Comparison of ENCODE assay signal across 14 mouse cellular contexts in genomic region chr13:112335531-112335930, GRCm38 (mm10). TPM values are rescaled to one million over a fixed set of nuclear protein-coding genes. Genes with fewer than 3 reads are reported as not detected.
DNase-seq lines count a peak whose midpoint lies in the region; ATAC-seq and TF ChIP-seq lines count a peak whose summit lies in the region.
"Had no signal": no experiment of that assay in that cellular context is flagged by ENCODE, and none has a peak within 500 bp of the region (broad histone marks: within the 10 kb centered on the region; RNA-seq: fewer than 3 reads in every experiment).

No protein-coding gene starts in this region.

- peaks cover 11% of the 10 kb centered on the region for H3K4me1 ChIP-seq in heart, embryonic 11.5 days (ENCODE audit: control insufficient read depth, insufficient read depth, low read length)
- H3K4me1 ChIP-seq in lung, embryonic 14.5 days (ENCODE audit: insufficient read depth): peaks cover 7% of the 10 kb centered on the region
- no peaks in the 10 kb centered on the region for H3K4me1 ChIP-seq in lung, postnatal 0 days (ENCODE audit: insufficient read depth, low read depth, low read length)
- peaks cover 17% of the 10 kb centered on the region; the same call in 1 of the 2 replicates for H3K4me1 ChIP-seq in forebrain, embryonic 14.5 days (ENCODE audit: control insufficient read depth, insufficient read depth, low read length)

- no peak for TF ChIP-seq EP300 in lung, postnatal 0 days (IDR thresholded peaks at IDR 0.05)

- no peak overlapping the region for H3K4me2 ChIP-seq in heart, embryonic 11.5 days
- no peak overlapping the region for H3K4me2 ChIP-seq in lung, embryonic 14.5 days
- no peak overlapping the region for H3K4me2 ChIP-seq in lung, postnatal 0 days (replicated peaks; ENCODE audit: low read depth, low read length)
- no peak overlapping the region for H3K4me2 ChIP-seq in forebrain, embryonic 14.5 days (ENCODE audit: low read length)
- H3K4me2 ChIP-seq: embryonic facial prominence, embryonic 13.5 days had no signal

- intact Hi-C loops in heart, postnatal 10 days (cut with DNase I): no loop called here

- peak; percentile 73 to 76 for DNase-seq in heart, adult 18-20 months
- peak; percentile 36 for DNase-seq in lung, embryonic 14.5 days
- DNase-seq in lung, postnatal 0 days (ENCODE audit: low spot score): no peak
- peak; percentile 63 to 89 for DNase-seq in adrenal gland, adult (ENCODE audit: inconsistent age in 2 of 2, low spot score in 1 of 2)
- DNase-seq in heart, postnatal 10 days: peak; percentile 62 to 64
- no peak for DNase-seq in forebrain, embryonic 14.5 days (ENCODE audit: low spot score)
- no peak for DNase-seq in T-cell, adult 2 months (ENCODE audit: low spot score)
- DNase-seq: cerebellum, adult 8-10 months; forebrain, postnatal 0 days had no signal

- no peak for TF ChIP-seq CTCF in lung, embryonic 14.5 days (IDR thresholded peaks at IDR 0.05; ENCODE audit: low read depth)
- TF ChIP-seq CTCF in lung, postnatal 0 days (IDR thresholded peaks at IDR 0.05): no peak

- no peaks in the 10 kb centered on the region for H3K36me3 ChIP-seq in heart, embryonic 11.5 days (ENCODE audit: control insufficient read depth, insufficient read depth, low read length)
- no peaks in the 10 kb centered on the region for H3K36me3 ChIP-seq in lung, embryonic 14.5 days (ENCODE audit: insufficient read depth)
- no peaks in the 10 kb centered on the region for H3K36me3 ChIP-seq in lung, postnatal 0 days (ENCODE audit: insufficient read depth, low read length)
- H3K36me3 ChIP-seq in forebrain, embryonic 14.5 days (ENCODE audit: control insufficient read depth, insufficient read depth, low read length): no peaks in the 10 kb centered on the region
- H3K36me3 ChIP-seq: embryonic facial prominence, embryonic 13.5 days; hindbrain, embryonic 10.5 days had no signal

- H3K9ac ChIP-seq in heart, embryonic 11.5 days (ENCODE audit: low read depth, low read length): no peak overlapping the region
- no peak overlapping the region for H3K9ac ChIP-seq in lung, embryonic 14.5 days
- H3K9ac ChIP-seq in lung, postnatal 0 days (replicated peaks; ENCODE audit: low read depth): no peak overlapping the region
- no peak overlapping the region for H3K9ac ChIP-seq in forebrain, embryonic 14.5 days (ENCODE audit: low read length)
- H3K9ac ChIP-seq: embryonic facial prominence, embryonic 13.5 days; forebrain, postnatal 0 days had no signal

- ATAC-seq in heart, embryonic 11.5 days (replicated peaks; ENCODE audit: insufficient number of reproducible peaks, low FRiP score, low TSS enrichment): no peak
- no peak for ATAC-seq in lung, embryonic 14.5 days (ENCODE audit: insufficient read depth)
- no peak for ATAC-seq in lung, postnatal 0 days
- no peak for ATAC-seq in forebrain, embryonic 14.5 days
- ATAC-seq: forebrain, postnatal 0 days; Patski had no signal

- no peak overlapping the region for H3K27ac ChIP-seq in heart, embryonic 11.5 days (ENCODE audit: low read depth, low read length)
- peak overlapping the region; percentile 12; the same call in 1 of the 2 replicates for H3K27ac ChIP-seq in lung, embryonic 14.5 days (ENCODE audit: low read depth)
- no peak overlapping the region for H3K27ac ChIP-seq in lung, postnatal 0 days (ENCODE audit: low read length)
- H3K27ac ChIP-seq in forebrain, embryonic 14.5 days (ENCODE audit: low read depth, low read length): no peak overlapping the region
- H3K27ac ChIP-seq: embryonic facial prominence, embryonic 13.5 days; hindbrain, embryonic 10.5 days; kidney, postnatal 0 days had no signal

- 63% methylated on average over 3 of the region's 3 CpGs for WGBS in heart, embryonic 11.5 days (ENCODE audit: insufficient replicate concordance)
- 49% methylated on average over 3 of the region's 3 CpGs for WGBS in lung, embryonic 14.5 days
- WGBS in lung, postnatal 0 days: 42% methylated on average over 3 of the region's 3 CpGs
- 91% methylated on average over 3 of the region's 3 CpGs for WGBS in forebrain, embryonic 14.5 days

- no peaks in the 10 kb centered on the region for H3K27me3 ChIP-seq in heart, embryonic 11.5 days (ENCODE audit: control insufficient read depth, insufficient read depth, low read length)
- H3K27me3 ChIP-seq in lung, embryonic 14.5 days (ENCODE audit: insufficient read depth, low read length): no peaks in the 10 kb centered on the region
- H3K27me3 ChIP-seq in lung, postnatal 0 days (replicated peaks; ENCODE audit: insufficient read depth, low read length): no peaks in the 10 kb centered on the region
- no peaks in the 10 kb centered on the region for H3K27me3 ChIP-seq in forebrain, embryonic 14.5 days (replicated peaks; ENCODE audit: control insufficient read depth, insufficient read depth, low read length)
- H3K27me3 ChIP-seq: embryonic facial prominence, embryonic 13.5 days; Patski had no signal

- H3K9me3 ChIP-seq in heart, embryonic 11.5 days (replicated peaks; ENCODE audit: control insufficient read depth, low read length): no peaks in the 10 kb centered on the region
- no peaks in the 10 kb centered on the region for H3K9me3 ChIP-seq in lung, embryonic 14.5 days (ENCODE audit: low read depth, low read length)
- no peaks in the 10 kb centered on the region for H3K9me3 ChIP-seq in lung, postnatal 0 days (ENCODE audit: low read length)
- H3K9me3 ChIP-seq in forebrain, embryonic 14.5 days (replicated peaks; ENCODE audit: control insufficient read depth, low read length): no peaks in the 10 kb centered on the region
- H3K9me3 ChIP-seq: embryonic facial prominence, embryonic 13.5 days; hindbrain, embryonic 10.5 days had no signal

- no peak overlapping the region for H3K4me3 ChIP-seq in heart, embryonic 11.5 days (ENCODE audit: low read depth, low read length)
- H3K4me3 ChIP-seq in lung, embryonic 14.5 days (ENCODE audit: low read depth, low read length): no peak overlapping the region
- no peak overlapping the region for H3K4me3 ChIP-seq in lung, postnatal 0 days (ENCODE audit: low read depth, low read length)
- H3K4me3 ChIP-seq in forebrain, embryonic 14.5 days (ENCODE audit: low read depth, low read length): no peak overlapping the region
- H3K4me3 ChIP-seq: embryonic facial prominence, embryonic 13.5 days; hindbrain, embryonic 10.5 days had no signal

RNA-seq across cellular contexts. Expression of gene Ankrd55, which starts 47.3 kb away (rescaled TPM):
- 1 to 10 TPM; 1.3 to 2.3 TPM for total RNA-seq in heart, adult 18-20 months (2021)
- polyA plus RNA-seq in heart, embryonic 11.5 days (2014; fragmentation: Nextera tagmentation; extraction: Ambion mirVana): 0.14 and 0.63 TPM in 2 replicates
- 0.18 and 0.22 TPM in 2 replicates for polyA plus RNA-seq in lung, embryonic 14.5 days (2014; fragmentation: Nextera tagmentation; extraction: Ambion mirVana)
- polyA plus RNA-seq in lung, postnatal 0 days (2015; fragmentation: Nextera tagmentation; extraction: Ambion mirVana): 0.23 TPM in 1 of 2 replicates, not detected in the other
- total RNA-seq in heart, postnatal 10 days (2021): under 1 TPM; 0.14 to 0.20 TPM
- polyA plus RNA-seq in forebrain, embryonic 14.5 days (2014; fragmentation: Nextera tagmentation; extraction: Ambion mirVana): 2.6 and 3.6 TPM in 2 replicates

Comparison
In these comparisons a context has a peak if more than half of its experiments do, and no peak if none do; other contexts are left out.
1. DNase-seq: peak in heart, adult 18-20 months (2 of 2), lung, embryonic 14.5 days (single experiment), adrenal gland, adult (2 of 2) and heart, postnatal 10 days (2 of 2); none in lung, postnatal 0 days (single experiment), forebrain, embryonic 14.5 days (single experiment) and T-cell, adult 2 months (single experiment).